Mouse (Mus musculus): ENCODE data around the gene Socs7.

Socs7 gene

GRCm38 (mm10) chr11:97401686-97402435 is 39.5 kb downstream of the Socs7 start:
- TF ChIP-seq GATA4 (IDR thresholded peaks at IDR 0.05; ENCODE audit: insufficient replicate concordance, low read length), result no peak

GRCm38 (mm10) chr11:97402746-97403145 is 40.4 kb downstream of the Socs7 start:
- TF ChIP-seq GATA4 (IDR thresholded peaks at IDR 0.05; ENCODE audit: insufficient replicate concordance, low read length), result no peak

- no peak for TF ChIP-seq GATA4 (IDR thresholded peaks at IDR 0.05; ENCODE audit: insufficient replicate concordance, low read length)
Observed at GRCm38 (mm10) chr11:97403614-97404183, 41.3 kb downstream of the Socs7 start.

- TF ChIP-seq GATA4 (IDR thresholded peaks at IDR 0.05; ENCODE audit: insufficient replicate concordance, low read length), result no peak
Observed at GRCm38 (mm10) chr11:97404184-97404760, 41.9 kb downstream of the Socs7 start.

GRCm38 (mm10) chr11:97404761-97405190 is 42.4 kb downstream of the Socs7 start:
- TF ChIP-seq GATA4 (IDR thresholded peaks at IDR 0.05; ENCODE audit: insufficient replicate concordance, low read length), result no peak

GRCm38 (mm10) chr11:97406094-97406951 is 44.0 kb downstream of the Socs7 start:
- TF ChIP-seq GATA4 (IDR thresholded peaks at IDR 0.05; ENCODE audit: insufficient replicate concordance, low read length), result no peak

GRCm38 (mm10) chr11:97407456-97407855 is 45.1 kb downstream of the Socs7 start:
- TF ChIP-seq GATA4 (IDR thresholded peaks at IDR 0.05; ENCODE audit: insufficient replicate concordance, low read length), result no peak

- no peak; the same call in 1 of the 2 replicates for TF ChIP-seq GATA4 (IDR thresholded peaks at IDR 0.05; ENCODE audit: insufficient replicate concordance, low read length)
Observed at GRCm38 (mm10) chr11:97408171-97408570, 45.8 kb downstream of the Socs7 start.

- TF ChIP-seq GATA4 (IDR thresholded peaks at IDR 0.05; ENCODE audit: insufficient replicate concordance, low read length), result no peak
Observed at GRCm38 (mm10) chr11:97410958-97411357, 48.6 kb downstream of the Socs7 start.

- no peak for TF ChIP-seq GATA4 (IDR thresholded peaks at IDR 0.05; ENCODE audit: insufficient replicate concordance, low read length)
Observed at GRCm38 (mm10) chr11:97412117-97412516, 49.8 kb downstream of the Socs7 start.

GRCm38 (mm10) chr11:97412808-97413347 is 50.5 kb downstream of the Socs7 start:
- no peak for TF ChIP-seq GATA4 (IDR thresholded peaks at IDR 0.05; ENCODE audit: insufficient replicate concordance, low read length)

- TF ChIP-seq GATA4 (IDR thresholded peaks at IDR 0.05; ENCODE audit: insufficient replicate concordance, low read length), result no peak
Observed at GRCm38 (mm10) chr11:97415330-97415711, 53.0 kb downstream of the Socs7 start, which contains the start of gene Arhgap23. Arhgap23 (plus strand) TSS chr11:97415533.

- TF ChIP-seq GATA4 (IDR thresholded peaks at IDR 0.05; ENCODE audit: insufficient replicate concordance, low read length), result no peak
Observed at GRCm38 (mm10) chr11:97415712-97416636, 53.6 kb downstream of the Socs7 start.

GRCm38 (mm10) chr11:97416637-97417035 is 54.3 kb downstream of the Socs7 start:
- TF ChIP-seq GATA4 (IDR thresholded peaks at IDR 0.05; ENCODE audit: insufficient replicate concordance, low read length), result no peak
